Comparison of ENCODE assay signal across 28 mouse cellular contexts in genomic region chr1:185089196-185089595, GRCm38 (mm10).
DNase-seq lines count a peak whose midpoint lies in the region; ATAC-seq lines count a peak whose summit lies in the region.
"Had no signal": no experiment of that assay in that cellular context is flagged by ENCODE, and none has a peak within 500 bp of the region (broad histone marks: within the 10 kb centered on the region; RNA-seq: fewer than 3 reads in every experiment).

No protein-coding gene starts in this region.

- no peak overlapping the region for H3K4me2 ChIP-seq in heart, embryonic 13.5 days
- H3K4me2 ChIP-seq: embryonic facial prominence, embryonic 13.5 days; forebrain, embryonic 13.5 days; heart, embryonic 12.5 days; hindbrain, embryonic 12.5 days; hindbrain, embryonic 15.5 days had no signal

- peaks cover 40% of the 10 kb centered on the region for H3K4me1 ChIP-seq in heart, embryonic 13.5 days
- H3K4me1 ChIP-seq: forebrain, embryonic 13.5 days; hindbrain, embryonic 15.5 days had no signal

- DNase-seq in heart, adult 18-20 months, result no peak
- DNase-seq in adipocyte (ENCODE audit: low spot score), result peak; percentile 57
- DNase-seq in fat pad, adult 2 months (ENCODE audit: extremely low read depth, low read depth, low spot score), result peak; percentile 39
- DNase-seq in spleen, adult 18-20 months, result no peak
- DNase-seq in kidney, postnatal 14 days, result no peak
- DNase-seq: adrenal gland, postnatal 10 days; adrenal gland, postnatal 36 days; cerebellum, adult 11 months; cerebellum, adult 2 months; cerebellum, adult 9-11 months; cerebellum, postnatal 36 days; embryo, embryonic 11 days; gastrocnemius, postnatal 10 days; gastrocnemius, postnatal 36 days; heart, adult 2 months had no signal

- no peak overlapping the region for H3K9ac ChIP-seq in heart, embryonic 13.5 days
- H3K9ac ChIP-seq: embryonic facial prominence, embryonic 13.5 days; forebrain, embryonic 13.5 days; heart, embryonic 12.5 days; hindbrain, embryonic 12.5 days; hindbrain, embryonic 15.5 days had no signal

- ATAC-seq in heart, embryonic 13.5 days (ENCODE audit: extremely low read depth, insufficient number of reproducible peaks, low FRiP score, low TSS enrichment), result no peak
- ATAC-seq: activated CD4-positive, CD25-positive, alpha-beta regulatory T cell, adult 4 months; CD4-positive, CD25-positive, alpha-beta regulatory T cell, adult 4 months; forebrain, embryonic 13.5 days; forebrain, embryonic 16.5 days; intestine, postnatal 0 days had no signal

- H3K27me3 ChIP-seq in heart, embryonic 13.5 days (replicated peaks), result no peaks in the 10 kb centered on the region
- H3K27me3 ChIP-seq: embryonic facial prominence, embryonic 13.5 days; forebrain, embryonic 13.5 days; heart, embryonic 12.5 days; hindbrain, embryonic 12.5 days; hindbrain, embryonic 15.5 days had no signal

- 77% methylated on average over 2 of the region's 2 CpGs for WGBS in heart, embryonic 13.5 days

- H3K9me3 ChIP-seq in heart, embryonic 13.5 days, result no peaks in the 10 kb centered on the region
- H3K9me3 ChIP-seq: embryonic facial prominence, embryonic 10.5 days; embryonic facial prominence, embryonic 13.5 days; forebrain, embryonic 10.5 days; forebrain, embryonic 13.5 days; hindbrain, embryonic 12.5 days; hindbrain, embryonic 15.5 days had no signal

- H3K4me3 ChIP-seq in heart, embryonic 13.5 days, result no peak overlapping the region
- H3K4me3 ChIP-seq: embryonic facial prominence, embryonic 10.5 days; embryonic facial prominence, embryonic 13.5 days; erythroblast, embryonic 14.5 days; forebrain, embryonic 10.5 days; forebrain, embryonic 13.5 days; heart, adult 2 months; heart, embryonic 12.5 days; hindbrain, embryonic 12.5 days; hindbrain, embryonic 15.5 days had no signal

- peak overlapping the region; percentile 50; the same call in 1 of the 2 replicates for H3K27ac ChIP-seq in heart, embryonic 13.5 days (replicated peaks)
- H3K27ac ChIP-seq: embryonic facial prominence, embryonic 10.5 days; embryonic facial prominence, embryonic 13.5 days; forebrain, embryonic 10.5 days; forebrain, embryonic 13.5 days; heart, adult 2 months; hindbrain, embryonic 12.5 days; hindbrain, embryonic 15.5 days had no signal

- no peaks in the 10 kb centered on the region for H3K36me3 ChIP-seq in heart, embryonic 13.5 days
- H3K36me3 ChIP-seq: embryonic facial prominence, embryonic 10.5 days; embryonic facial prominence, embryonic 13.5 days; forebrain, embryonic 10.5 days; heart, embryonic 12.5 days; hindbrain, embryonic 12.5 days; hindbrain, embryonic 15.5 days had no signal

Comparison
In these comparisons a context has a peak if more than half of its experiments do, and no peak if none do; other contexts are left out.
1. DNase-seq: peak in adipocyte (single experiment) and fat pad, adult 2 months (single experiment); none in heart, adult 18-20 months (0 of 2), spleen, adult 18-20 months (0 of 2) and kidney, postnatal 14 days (single experiment).